Mouse (Mus musculus) lung, adult 2 months (tissue): Measurements from ENCODE around the gene Zbtb33.

Experiments
- CTCF ChIP-seq: fragments of 200-500 bp; IDR thresholded peaks from 2 replicates; pipeline ENCODE4 v1.5.1; 2011; ENCODE audit warnings: mild to moderate bottlenecking, low read length, control low read depth; ENCODE audit not compliant: insufficient read depth
- POLR2A ChIP-seq: fragments of 200-500 bp; IDR thresholded peaks from 2 replicates; pipeline ENCODE4 v1.6.1; 2011; ENCODE audit warnings: low read depth, mild to moderate bottlenecking, control low read depth, low read length, borderline replicate concordance; ENCODE audit errors: extremely low read depth

DNA sequence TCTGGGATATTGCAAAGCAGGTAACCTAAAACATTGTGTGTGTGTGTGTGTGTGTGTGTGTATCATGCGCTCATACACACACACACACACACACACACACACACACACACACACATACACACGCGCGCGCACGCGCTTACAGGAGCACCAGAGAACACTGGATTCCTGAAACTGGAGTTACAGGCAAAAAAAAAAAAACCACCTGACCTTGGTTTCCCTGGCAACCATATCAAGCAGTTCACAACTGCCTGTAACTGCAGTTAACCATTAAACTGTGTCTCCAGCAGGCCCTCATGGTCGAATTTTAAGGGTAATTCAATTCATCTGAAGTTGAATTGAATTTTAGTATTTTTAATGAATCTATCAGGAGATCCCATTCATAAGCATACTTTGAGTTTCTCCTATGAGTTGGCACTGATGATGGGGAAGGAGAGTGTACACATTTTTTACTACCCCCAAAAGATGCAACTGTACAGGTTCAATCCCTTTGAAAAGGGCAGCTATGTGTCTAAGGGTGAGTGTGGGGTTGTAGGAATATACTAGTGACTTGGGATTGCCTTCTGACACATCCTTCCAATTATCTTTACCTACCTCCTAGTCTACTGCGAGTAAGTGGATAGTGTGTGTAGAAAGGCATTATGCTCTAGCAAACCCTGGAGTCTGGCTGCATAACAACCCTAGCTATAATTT lies 27.5 kb downstream of the Zbtb33 start:
- TF ChIP-seq CTCF (no peak), POLR2A (no peak)
